Mouse (Mus musculus): Measurements from ENCODE around the gene Gabra2. TPM values are rescaled to one million over a fixed set of nuclear protein-coding genes. Genes with fewer than 3 reads are reported as not detected.

The Gabra2 gene
- polyA plus RNA-seq (2015; fragmentation: Nextera tagmentation; extraction: Ambion mirVana): 0.38 and 0.69 TPM in 2 replicates

- Histone ChIP-seq H3K36me3 (ENCODE audit: control insufficient read depth, insufficient read depth) (no peaks in the 10 kb centered on the region), H3K4me3 (ENCODE audit: low read depth, low read length) (peak within 1 kb of the TSS; percentile 47)
- no peak for ATAC-seq
Measured at GRCm38 (mm10) chr5:71095725-71096607, at the start of gene Gabra2. Gene Gabra2, minus strand, starts transcription at chr5:71095849.

GRCm38 (mm10) chr5:71136691-71137090, 41.0 kb upstream of the Gabra2 start:
- Histone ChIP-seq H3K4me1 (replicated peaks; ENCODE audit: control insufficient read depth, insufficient read depth, low read length) (no peaks in the 10 kb centered on the region), H3K27ac (ENCODE audit: low read depth, low read length) (no peak overlapping the region), H3K9ac (ENCODE audit: low read depth, low read length) (no peak overlapping the region), H3K9me3 (ENCODE audit: control insufficient read depth) (no peaks in the 10 kb centered on the region), H3K27me3 (replicated peaks; ENCODE audit: control insufficient read depth, insufficient read depth, low read length) (no peaks in the 10 kb centered on the region), H3K4me3 (ENCODE audit: low read depth, low read length) (no peak overlapping the region), H3K4me2 (replicated peaks; ENCODE audit: low read depth) (no peak overlapping the region), H3K36me3 (ENCODE audit: control insufficient read depth, insufficient read depth) (no peaks in the 10 kb centered on the region)
- WGBS: 69% methylated on average over 4 of the region's 4 CpGs
- no peak for ATAC-seq
- no peak for TF ChIP-seq CTCF (IDR thresholded peaks at IDR 0.05; ENCODE audit: low read depth)

More at GRCm38 (mm10) chr5:71095725-71096607, at the start of gene Gabra2:
- H3K9ac ChIP-seq (ENCODE audit: low read depth, low read length): peak within 1 kb of the TSS; percentile 17; the same call in 1 of the 2 replicates
- H3K27me3 ChIP-seq (replicated peaks; ENCODE audit: control insufficient read depth, insufficient read depth, low read length): no peaks in the 10 kb centered on the region; the same call in 1 of the 2 replicates
- H3K4me1 ChIP-seq (replicated peaks; ENCODE audit: control insufficient read depth, insufficient read depth, low read length): no peaks in the 10 kb centered on the region
- WGBS: 2% methylated on average over 47 of the region's 55 CpGs
- H3K9me3 ChIP-seq (ENCODE audit: control insufficient read depth): no peaks in the 10 kb centered on the region
- peak; percentile 26 for TF ChIP-seq CTCF (IDR thresholded peaks at IDR 0.05; ENCODE audit: low read depth)
- peak within 1 kb of the TSS; percentile 76 for H3K4me2 ChIP-seq (replicated peaks; ENCODE audit: low read depth)
- no peak within 1 kb of the TSS for H3K27ac ChIP-seq (ENCODE audit: low read depth, low read length)

GRCm38 (mm10) chr5:71135840-71136239, 40.2 kb upstream of the Gabra2 start:
- Histone ChIP-seq H3K4me3 (ENCODE audit: low read depth, low read length) (no peak overlapping the region), H3K4me1 (replicated peaks; ENCODE audit: control insufficient read depth, insufficient read depth, low read length) (no peaks in the 10 kb centered on the region), H3K4me2 (replicated peaks; ENCODE audit: low read depth) (no peak overlapping the region), H3K27me3 (replicated peaks; ENCODE audit: control insufficient read depth, insufficient read depth, low read length) (no peaks in the 10 kb centered on the region), H3K36me3 (ENCODE audit: control insufficient read depth, insufficient read depth) (no peaks in the 10 kb centered on the region), H3K27ac (ENCODE audit: low read depth, low read length) (no peak overlapping the region), H3K9me3 (ENCODE audit: control insufficient read depth) (no peaks in the 10 kb centered on the region), H3K9ac (ENCODE audit: low read depth, low read length) (no peak overlapping the region)
- no peak for TF ChIP-seq CTCF (IDR thresholded peaks at IDR 0.05; ENCODE audit: low read depth)
- ATAC-seq: no peak
- WGBS: 79% methylated on average over 2 of the region's 2 CpGs

- 69% methylated on average over 3 of the region's 3 CpGs for WGBS
- Histone ChIP-seq H3K4me3 (ENCODE audit: low read depth, low read length) (no peak overlapping the region), H3K36me3 (ENCODE audit: control insufficient read depth, insufficient read depth) (no peaks in the 10 kb centered on the region), H3K27me3 (replicated peaks; ENCODE audit: control insufficient read depth, insufficient read depth, low read length) (no peaks in the 10 kb centered on the region), H3K9me3 (ENCODE audit: control insufficient read depth) (no peaks in the 10 kb centered on the region), H3K4me2 (replicated peaks; ENCODE audit: low read depth) (no peak overlapping the region), H3K4me1 (replicated peaks; ENCODE audit: control insufficient read depth, insufficient read depth, low read length) (no peaks in the 10 kb centered on the region), H3K9ac (ENCODE audit: low read depth, low read length) (no peak overlapping the region), H3K27ac (ENCODE audit: low read depth, low read length) (no peak overlapping the region)
- no peak for TF ChIP-seq CTCF (IDR thresholded peaks at IDR 0.05; ENCODE audit: low read depth)
- no peak for ATAC-seq
Measured at GRCm38 (mm10) chr5:71127721-71128120, 32.1 kb upstream of the Gabra2 start.

- Histone ChIP-seq H3K9me3 (ENCODE audit: control insufficient read depth) (no peaks in the 10 kb centered on the region), H3K36me3 (ENCODE audit: control insufficient read depth, insufficient read depth) (no peaks in the 10 kb centered on the region), H3K4me2 (replicated peaks; ENCODE audit: low read depth) (no peak overlapping the region), H3K27ac (ENCODE audit: low read depth, low read length) (no peak overlapping the region), H3K4me1 (replicated peaks; ENCODE audit: control insufficient read depth, insufficient read depth, low read length) (no peaks in the 10 kb centered on the region), H3K4me3 (ENCODE audit: low read depth, low read length) (no peak overlapping the region), H3K9ac (ENCODE audit: low read depth, low read length) (no peak overlapping the region), H3K27me3 (replicated peaks; ENCODE audit: control insufficient read depth, insufficient read depth, low read length) (no peaks in the 10 kb centered on the region)
- no peak for TF ChIP-seq CTCF (IDR thresholded peaks at IDR 0.05; ENCODE audit: low read depth)
- WGBS: 34% methylated on average over 1 of the region's 1 CpGs
- no peak for ATAC-seq
Measured at GRCm38 (mm10) chr5:71115216-71115615, 19.6 kb upstream of the Gabra2 start.

GRCm38 (mm10) chr5:71095180-71095579, 469 bp downstream of the Gabra2 start:
- TF ChIP-seq CTCF (IDR thresholded peaks at IDR 0.05; ENCODE audit: low read depth): no peak

More at GRCm38 (mm10) chr5:71095180-71095579, 469 bp downstream of the Gabra2 start:
- H3K4me1 ChIP-seq (replicated peaks; ENCODE audit: control insufficient read depth, insufficient read depth, low read length): no peaks in the 10 kb centered on the region
- H3K9me3 ChIP-seq (ENCODE audit: control insufficient read depth): no peaks in the 10 kb centered on the region
- ATAC-seq: no peak
- H3K4me2 ChIP-seq (replicated peaks; ENCODE audit: low read depth): peak overlapping the region; percentile 76
- H3K27ac ChIP-seq (ENCODE audit: low read depth, low read length): no peak overlapping the region
- H3K9ac ChIP-seq (ENCODE audit: low read depth, low read length): no peak overlapping the region
- 2% methylated on average over 19 of the region's 19 CpGs for WGBS
- no peaks in the 10 kb centered on the region for H3K36me3 ChIP-seq (ENCODE audit: control insufficient read depth, insufficient read depth)
- peak overlapping the region; percentile 47 for H3K4me3 ChIP-seq (ENCODE audit: low read depth, low read length)
- H3K27me3 ChIP-seq (replicated peaks; ENCODE audit: control insufficient read depth, insufficient read depth, low read length): no peaks in the 10 kb centered on the region; the same call in 1 of the 2 replicates

Data from intestine, postnatal 0 days (tissue).